Mouse (Mus musculus) adipocyte (in vitro differentiated cells): ENCODE data around the gene Ankub1.
A peak's percentile ranks its signal among the peaks of the same experiment; 100 is the strongest.

Experiments used
- DNase-seq: peaks from one replicate; pipeline ENCODE4 v3.0.0-alpha.2; 2016; ENCODE audit warnings: low spot score

Gene Ankub1

DNA sequence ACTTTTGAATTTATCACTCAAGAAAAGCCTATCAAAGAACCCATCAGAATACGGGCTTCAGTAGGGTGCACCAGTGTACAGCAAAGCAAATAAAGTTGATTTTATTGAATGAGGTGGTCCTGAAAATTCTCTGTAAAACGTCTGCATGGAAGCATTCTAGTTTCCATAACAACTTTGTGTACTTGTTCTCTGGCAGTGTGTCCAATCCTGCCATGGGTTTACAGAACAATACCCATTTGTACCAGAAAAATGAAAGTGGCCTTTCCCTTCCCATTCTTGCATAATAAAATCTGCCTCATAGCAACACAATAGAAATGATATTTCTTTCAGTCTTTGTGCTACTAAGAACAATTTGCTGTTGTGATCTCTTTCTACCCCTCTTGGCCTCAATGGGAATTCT is at the start of gene Ankub1:
Gene Ankub1, minus strand, starts transcription at position 81 of the 400 bp plus-strand sequence.
- DNase-seq = peak; percentile 34

DNA sequence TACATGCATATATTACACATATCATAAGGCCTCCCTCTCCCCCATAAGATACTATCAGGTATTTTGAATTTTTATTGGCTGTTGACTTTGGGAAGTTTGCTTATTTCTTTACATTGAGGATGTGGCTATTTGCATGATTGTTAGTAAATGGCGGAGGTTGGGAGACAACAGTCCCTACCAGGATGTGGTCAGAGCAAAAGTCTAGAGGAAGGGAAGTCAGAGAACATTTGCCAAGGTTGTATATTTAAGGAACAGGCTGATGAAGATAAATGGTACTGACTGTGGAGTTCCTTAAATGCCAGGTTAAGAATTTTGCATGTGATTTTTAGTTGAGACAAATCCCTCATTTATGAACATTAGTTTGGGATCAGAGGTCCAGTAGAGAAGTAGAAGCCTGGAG is 47.2 kb upstream of the Ankub1 start:
- DNase-seq = no peak

DNA sequence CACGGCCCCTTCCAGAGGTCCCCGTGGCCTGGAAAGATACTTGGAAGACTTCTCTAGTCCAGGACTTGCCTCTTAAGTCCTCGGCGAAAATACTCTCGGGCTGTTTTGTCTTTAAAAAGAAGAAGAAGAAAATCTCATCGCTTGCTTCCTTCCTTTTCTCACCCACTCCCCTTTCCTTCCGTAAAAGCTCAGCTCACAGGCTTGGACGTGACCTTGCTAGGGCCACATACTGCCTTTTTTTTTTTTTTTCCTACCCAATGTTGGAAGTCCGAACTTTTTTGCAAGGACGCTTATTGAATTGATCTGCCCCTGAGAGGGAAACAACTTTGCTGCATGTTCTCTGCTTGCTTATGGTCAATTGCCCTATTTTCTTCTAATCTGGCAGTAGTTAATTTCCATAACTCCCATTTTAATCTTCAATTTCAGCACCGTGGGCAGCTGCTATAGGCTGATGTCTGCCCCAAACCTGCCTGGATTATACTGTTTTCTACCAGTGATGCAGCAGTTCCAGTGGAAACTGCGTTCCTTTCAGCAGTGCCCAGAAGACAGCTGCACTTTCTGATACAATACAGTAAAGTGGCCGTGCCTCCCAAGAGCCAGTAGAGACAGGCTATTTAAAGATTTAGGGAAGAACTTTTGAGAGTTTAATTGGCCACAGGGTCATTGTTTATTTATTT is 44.0 kb upstream of the Ankub1 start:
- peak; percentile 62 for DNase-seq

DNA sequence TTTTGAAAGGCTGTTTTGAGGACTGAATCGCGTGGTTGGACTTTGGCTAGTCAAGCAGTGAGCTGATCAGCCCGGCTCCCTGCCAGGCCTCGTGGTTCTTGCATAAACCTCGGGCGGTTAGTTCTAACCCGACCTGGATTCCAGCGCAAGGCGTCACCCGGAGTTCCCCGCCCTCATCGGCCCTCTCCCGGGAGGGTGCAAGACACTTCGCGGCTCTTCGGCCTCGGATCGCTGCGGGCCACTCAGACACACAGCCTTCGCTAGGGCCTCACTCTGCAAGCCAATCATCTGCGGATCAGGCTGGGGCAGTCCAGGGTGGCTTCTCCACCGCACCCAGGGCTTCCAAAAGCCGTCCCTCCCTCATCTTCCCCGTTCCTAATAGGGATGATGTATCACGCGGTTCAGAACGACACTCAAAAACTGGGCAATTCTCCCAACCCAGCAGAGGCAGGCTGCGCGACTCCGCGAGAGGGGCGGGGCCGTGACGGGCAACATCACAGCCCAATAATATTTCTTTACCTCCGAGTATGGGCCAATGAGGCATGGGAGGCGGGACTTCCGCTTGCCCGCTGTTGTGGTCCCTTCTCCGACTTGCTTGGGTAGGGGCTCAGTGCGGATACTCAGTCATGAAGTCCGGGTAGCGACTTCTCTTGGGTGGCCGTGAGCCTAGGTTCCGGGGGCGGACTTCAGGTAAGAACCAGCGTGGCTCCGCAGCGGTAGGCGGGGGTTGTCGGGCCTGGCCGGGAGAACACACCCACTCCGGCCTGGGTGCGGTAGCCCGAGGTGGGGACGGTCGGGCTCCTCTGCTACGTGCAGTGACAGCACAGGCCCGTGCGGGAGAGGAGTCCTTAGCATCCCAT is 43.1 kb upstream of the Ankub1 start, which contains the start of gene Rnf13:
Gene Rnf13, plus strand, starts transcription at position 552 of the 860 bp plus-strand sequence.
- peak; percentile 98 for DNase-seq

DNA sequence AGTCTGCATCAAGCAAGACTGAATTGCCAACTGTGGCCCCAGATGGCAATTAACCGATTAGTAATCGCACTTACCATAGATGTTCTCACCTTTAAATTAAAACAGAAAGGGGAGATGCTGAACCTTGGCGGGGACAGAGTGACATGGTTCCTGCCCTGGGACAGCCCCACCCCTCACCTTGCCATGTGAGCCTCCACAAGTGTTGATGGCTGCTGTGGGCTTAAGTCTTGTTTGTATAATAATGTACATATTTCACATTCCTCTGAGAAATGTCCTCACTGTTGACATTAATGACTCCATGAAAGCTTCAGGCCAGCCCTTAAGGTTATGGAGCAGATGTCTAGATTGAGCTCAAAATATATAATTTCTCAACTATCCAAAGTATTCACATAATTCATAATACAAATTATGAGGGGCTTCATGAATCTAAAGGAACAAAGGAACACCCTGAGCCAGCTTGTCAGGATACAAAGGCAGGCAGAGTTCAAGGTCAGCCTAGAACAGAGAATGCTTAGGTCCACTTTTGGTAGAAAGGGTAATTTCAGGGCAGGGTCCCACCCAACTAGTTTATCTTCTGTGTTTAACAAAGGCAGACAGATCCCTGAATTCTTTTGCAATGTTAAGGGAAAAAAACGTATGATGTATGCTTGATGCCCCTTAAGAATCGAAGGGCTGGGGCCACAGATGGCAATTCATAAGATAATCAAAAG is 39.8 kb upstream of the Ankub1 start:
- DNase-seq = no peak

DNA sequence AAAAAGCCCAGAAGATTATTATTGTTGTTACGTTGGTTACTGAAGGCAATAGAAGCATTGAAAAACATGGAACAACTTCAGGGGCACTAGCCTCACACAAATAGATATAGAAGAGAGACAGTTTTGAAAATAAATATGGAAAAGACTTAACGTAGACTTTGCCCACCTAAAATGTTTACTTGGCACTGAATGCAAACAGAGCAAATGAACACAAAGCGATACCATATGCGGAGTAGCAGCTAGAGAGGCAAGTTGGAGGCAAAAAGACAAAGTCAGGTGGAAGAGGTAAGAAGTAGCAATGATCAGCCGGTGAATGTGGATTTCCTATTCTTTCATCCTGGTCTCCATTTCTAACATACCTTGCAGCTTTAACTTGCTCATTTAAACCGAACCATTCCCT is 21.6 kb upstream of the Ankub1 start:
- no peak for DNase-seq

DNA sequence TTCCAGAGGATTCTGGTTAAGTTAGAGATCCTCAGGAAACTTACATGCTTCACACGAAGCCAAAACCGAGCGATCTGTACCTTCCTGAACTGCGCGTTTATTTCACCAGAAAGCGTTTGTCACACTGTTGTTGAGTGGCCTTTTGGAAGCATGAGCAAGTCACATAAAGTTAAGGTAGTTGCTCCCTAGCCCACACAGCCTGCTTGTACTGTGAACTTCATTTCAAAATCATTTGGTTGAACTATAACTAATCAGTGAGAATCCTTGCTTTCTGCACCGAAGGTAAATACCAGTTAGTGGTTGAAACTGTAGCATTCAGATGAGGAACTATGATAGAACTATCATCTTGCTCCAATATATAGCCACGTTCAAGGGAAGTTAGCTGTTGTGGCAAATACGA is 4.2 kb upstream of the Ankub1 start:
- no peak for DNase-seq

DNA sequence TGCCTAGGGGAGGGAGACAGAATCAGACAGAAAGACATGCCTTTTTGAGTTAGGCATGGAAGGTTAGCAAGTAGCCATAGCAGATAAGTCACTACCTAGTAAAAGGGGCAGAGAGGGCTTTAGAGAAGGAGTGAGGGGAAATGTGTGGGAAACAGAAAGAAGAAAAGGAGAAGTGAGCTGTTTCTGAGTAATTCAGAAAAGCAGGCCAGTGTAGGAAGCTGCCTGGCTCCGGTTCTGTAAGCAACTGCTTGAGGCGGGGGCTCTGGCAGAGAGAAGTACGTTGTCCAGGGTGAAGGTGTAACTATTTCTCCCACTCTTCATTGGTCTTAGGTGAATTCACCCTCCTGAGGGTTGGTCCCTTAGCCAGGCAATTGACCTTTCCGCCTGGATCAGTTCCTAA is 3.6 kb upstream of the Ankub1 start:
- DNase-seq = no peak

DNA sequence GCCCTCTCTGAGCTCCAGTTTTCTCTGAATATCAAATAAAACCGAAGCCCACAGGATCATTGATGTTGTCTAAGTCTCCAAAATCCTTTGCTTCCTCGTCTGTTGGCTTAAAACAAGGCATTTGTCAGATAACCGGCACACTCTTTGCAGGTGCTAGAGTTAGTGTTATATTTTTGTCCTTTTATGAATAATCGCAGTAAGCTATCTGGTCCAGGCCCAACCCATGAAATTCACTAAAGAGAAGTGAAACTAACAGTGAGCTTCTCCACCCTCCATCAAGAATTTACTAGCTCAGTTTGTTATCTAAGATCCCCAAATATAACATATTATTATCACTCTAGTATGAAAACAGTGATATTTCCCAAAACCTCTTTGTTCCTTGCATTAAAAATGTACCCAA is 827 bp downstream of the Ankub1 start:
- no peak for DNase-seq

DNA sequence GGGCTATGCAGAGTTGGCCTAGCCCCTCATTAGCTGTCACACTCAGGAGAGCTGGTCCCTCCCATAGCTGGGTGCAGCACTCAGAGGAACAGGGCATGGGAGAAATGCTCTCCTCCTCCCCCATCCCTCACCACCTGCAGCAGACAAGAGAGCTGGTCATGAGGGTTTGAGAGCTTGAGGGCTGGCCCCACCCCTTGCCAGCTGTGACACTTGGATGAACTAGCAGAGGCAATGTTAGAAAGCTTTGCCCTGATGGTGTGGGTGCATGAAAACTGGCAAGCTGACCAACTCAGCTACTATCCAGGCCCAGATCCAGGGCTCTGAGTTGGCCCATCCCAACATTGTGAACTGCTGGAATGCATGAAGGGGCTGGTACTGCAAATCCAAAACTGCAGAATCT is 14.8 kb downstream of the Ankub1 start:
- DNase-seq = peak; percentile 84

DNA sequence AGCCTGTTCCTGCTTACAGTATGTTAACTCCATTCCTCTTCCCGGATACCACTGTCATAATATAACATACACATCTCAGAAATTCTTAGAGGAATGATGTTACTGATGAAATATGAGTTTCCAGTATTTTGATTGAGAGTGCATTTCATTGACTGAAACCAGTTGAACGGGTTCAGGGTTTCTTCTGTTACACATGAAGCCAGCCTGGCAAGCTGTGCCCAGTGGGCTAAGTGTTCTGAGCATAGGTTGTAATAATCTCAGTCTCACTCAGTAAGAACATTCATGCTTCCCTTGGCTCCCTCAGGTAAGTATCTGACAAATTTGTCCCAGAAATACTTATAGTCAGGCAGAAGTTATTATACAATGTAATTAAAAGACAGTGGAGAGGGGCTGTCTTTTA is 18.5 kb downstream of the Ankub1 start:
- DNase-seq = no peak

DNA sequence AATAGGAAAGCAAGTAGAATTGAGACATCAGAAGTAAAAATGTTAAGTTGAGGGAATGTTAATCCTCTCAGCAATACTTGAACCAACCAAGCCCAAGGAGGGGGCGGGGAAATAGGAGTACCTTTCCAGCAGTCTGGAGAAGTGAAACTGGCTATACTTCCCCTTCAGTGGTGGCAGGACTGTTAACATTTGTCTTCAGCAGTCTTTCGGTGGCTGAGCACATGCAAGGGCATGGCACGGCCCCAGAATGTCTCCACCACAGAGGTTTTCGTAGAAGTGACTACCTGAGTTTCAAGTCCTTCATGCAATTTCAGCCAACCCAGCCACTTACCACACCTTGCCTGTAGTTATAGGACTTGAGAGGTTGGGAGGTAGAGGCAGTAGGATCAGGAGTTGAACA is 19.0 kb downstream of the Ankub1 start:
- DNase-seq = no peak

DNA sequence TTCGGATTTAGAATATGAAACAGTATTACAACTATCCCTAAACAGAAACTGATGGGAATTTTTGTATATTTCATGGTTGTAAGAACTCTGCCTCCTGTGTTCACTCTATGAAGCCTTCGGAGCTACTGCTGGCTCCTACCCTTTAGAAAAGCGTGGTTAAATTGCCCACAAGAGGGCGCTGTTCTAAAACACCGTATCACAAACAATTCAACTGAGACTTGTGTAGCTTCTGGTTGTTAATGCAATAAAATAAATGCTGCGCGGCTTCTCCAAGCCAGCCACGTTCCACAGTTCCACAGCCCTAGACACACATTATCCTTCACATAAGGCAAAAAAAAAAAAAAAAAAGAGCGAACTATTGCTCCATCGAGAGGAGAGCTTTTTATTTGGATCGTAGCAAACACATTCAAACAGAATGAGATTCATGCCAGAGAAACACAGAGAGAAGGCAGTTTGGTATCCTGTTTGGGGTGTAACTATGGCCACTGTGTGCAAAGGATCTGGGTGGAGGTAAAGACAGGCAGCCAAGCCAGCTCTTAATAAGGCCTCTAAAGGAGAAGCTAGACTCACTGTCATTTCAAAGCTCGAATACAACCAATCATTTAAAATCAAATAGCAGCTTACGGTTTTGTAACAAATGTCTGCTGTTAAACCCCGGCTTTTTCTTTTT is 25.4 kb downstream of the Ankub1 start:
- peak; percentile 88 for DNase-seq

DNA sequence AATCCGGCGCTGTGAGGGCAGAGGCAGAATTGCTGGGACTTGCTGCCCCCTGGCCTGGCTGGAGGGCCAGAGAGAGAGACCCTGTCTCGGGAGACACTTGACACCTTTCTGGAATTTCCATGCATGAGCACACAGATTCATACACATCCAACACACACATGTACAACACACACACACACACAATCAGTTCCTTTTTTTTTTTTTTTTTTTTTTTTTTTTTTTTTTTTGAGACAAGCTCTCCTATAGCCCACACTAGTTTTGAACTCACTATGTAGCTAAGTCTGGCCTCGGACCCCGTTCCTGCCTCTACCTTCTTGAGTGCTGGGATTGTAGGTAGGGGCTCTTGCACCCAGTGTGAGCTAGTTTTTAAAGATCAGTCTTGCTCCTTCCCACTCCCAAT is 26.7 kb downstream of the Ankub1 start:
- DNase-seq = no peak

DNA sequence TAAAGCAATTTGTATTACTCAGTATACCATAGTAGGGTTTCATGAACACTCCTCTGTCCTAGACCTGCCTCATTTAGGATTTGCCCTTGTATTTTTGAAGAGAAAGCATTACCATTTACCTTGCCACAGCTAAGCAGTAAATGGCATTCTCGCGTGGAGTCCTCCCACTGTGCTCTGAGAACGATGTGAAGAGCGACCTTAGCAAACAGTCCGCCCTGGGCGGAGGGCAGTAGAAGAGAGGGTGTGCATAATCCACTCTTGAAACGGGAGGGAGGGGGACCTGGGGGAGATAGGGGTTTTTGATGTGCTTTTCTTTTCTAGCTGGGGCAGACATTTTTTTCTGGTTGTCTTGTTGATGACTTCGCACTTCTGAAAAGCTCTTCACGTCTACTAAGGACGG is 27.9 kb downstream of the Ankub1 start:
- no peak for DNase-seq

DNA sequence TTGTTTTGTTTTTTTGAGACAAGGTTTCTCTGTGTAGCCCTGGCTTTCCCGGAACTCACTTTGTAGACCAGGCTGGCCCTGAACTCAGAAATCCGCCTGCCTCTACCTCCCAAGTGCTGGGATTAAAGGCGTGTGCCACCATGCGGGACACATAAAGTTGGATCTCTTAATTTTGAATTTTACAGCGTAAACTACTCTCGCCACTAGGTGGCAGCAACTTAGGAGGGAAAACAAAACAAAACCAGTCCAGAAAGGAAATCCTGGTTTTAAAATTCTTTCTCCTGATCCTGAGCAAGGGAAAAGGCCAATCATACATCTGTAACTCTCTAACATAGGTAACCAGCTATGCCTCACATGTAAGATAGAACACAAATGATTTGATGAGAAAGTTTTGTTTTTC is 28.9 kb downstream of the Ankub1 start:
- peak; percentile 82 for DNase-seq

DNA sequence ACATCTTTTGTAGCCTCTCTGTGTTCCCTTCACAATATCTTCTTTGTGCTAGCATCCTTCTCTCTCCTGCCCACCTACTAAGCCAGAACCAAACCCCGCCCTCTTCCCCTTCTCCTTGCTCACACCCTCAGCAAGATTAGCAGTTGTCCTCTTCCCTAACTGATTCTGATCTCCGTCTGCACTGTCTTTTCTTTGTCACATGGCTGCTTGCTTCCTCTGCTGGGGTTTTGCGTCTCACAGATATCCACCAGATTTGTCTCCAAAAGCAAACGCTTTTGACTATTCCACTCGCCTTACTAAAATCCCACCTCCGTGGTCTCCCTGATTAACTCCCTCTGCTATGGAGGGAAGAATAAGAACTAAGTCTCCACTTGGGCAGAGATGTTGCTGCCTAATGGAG is 34.0 kb downstream of the Ankub1 start:
- no peak for DNase-seq

DNA sequence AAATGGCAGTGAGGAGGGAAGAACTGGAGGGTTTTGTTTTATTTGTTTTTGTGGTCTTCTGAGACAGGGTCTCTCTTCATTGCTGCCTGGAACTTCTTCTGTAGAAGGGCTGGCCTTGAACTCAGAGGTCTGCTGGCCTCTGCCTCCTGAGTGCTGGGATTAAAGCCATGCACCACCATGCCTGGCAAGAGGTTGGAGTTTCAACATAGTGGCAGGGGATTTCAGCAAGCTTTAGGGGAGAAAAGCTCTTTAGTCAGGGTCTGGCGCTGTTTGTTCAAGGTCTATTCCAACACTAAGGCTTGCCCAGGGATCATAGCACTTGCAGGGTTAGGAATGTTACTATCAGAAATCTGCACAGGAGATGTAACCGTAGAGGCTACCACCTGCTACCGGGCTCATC is 39.0 kb downstream of the Ankub1 start:
- DNase-seq = no peak

DNA sequence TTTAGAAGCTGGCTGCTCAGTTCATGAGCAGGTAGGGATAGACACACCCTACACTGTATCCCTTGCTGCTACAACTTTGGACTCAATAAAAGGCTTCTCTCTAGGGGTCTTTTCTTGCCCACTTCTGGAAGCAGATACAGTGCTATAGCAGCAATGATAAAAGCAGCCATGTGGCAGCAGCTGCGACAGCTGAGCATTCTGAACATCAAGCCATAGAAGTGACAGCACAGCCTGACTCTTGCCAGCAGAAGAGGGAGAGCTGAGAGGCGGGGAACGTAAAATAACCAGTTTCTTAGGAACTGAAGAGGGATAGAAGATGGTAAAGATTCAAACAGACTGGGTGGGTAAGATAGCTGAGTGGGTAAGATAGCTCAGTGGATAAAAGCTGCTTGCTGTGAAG is 40.1 kb downstream of the Ankub1 start:
- DNase-seq = no peak

DNA sequence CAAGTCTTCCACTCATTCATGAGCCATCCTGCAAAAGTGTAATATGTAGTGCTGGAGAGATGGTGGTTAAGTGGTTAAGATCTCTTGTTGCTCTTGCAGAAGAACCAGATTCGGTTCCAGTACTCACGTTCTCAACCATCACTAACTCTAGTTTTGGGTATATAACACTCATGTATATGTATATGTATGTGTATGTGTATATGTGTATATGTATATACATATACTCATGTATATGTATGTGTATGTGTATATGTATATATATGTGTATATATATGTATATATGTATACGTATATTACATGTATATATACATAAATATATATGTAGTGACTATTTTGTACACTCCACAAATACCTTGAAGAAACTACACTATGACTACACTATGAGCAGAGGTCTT is 40.7 kb downstream of the Ankub1 start:
- DNase-seq = no peak

DNA sequence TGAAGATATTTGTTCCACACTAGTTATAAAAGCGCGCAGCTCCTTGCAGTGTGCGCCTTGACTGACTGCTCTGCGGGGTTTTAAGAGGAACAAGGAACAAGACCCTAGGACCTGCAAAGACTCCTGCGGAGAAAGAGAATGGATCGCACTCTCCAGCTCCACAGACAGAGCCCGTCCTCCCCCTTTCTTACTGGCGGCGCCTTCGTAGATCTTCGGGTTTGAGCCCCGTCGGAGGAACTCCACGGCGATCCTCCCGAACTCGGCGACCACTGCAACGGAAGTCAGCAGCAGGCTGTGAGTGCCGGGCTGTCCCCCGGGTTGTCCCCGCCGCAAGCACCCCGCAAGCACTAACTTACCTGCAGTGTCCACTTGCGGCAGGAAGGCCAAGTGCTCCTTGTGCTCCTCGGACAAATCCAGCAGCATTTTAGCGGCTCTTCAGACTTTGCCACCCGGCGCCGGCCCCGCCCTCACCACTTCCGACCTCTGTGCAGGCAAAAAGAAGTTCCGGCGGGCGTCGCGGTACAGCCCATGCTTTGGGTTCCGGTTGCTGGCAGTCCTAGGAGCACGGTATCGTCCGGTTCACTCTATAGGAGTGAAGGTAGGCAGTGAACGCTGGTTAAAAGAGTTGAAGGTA is 41.3 kb downstream of the Ankub1 start, which contains the start of gene Commd2:
Gene Commd2, minus strand, starts transcription at position 485 of the 634 bp plus-strand sequence.
- peak; percentile 90 for DNase-seq

DNA sequence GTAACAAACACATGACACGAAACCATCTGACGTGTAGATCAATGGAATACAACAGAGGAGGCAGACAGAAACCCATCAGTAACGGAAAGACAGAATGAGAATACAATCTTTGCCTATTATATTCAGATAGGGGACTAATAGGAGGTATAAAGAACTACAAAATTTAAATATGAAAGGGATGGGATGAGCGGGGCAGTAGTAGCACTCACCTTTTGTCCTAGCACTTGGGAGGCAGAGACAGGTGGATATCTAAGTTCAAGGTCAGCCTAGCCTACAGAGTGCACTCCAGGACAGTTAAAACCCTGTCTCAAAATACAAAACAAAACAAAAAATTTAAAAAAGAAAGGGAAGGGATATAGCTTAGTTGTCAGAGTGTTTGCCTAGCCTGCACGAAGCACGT is 49.4 kb downstream of the Ankub1 start:
- no peak for DNase-seq
